Mouse (Mus musculus): ENCODE results near the gene Amer3. TPM values are rescaled to one million over a fixed set of nuclear protein-coding genes. Genes with fewer than 3 reads are reported as not detected.
"Not testable (repeated sequence)": the region's sequence is repeated elsewhere in the genome, so short reads cannot be mapped to it uniquely, and the experiment has no call there.

Amer3 gene
- total RNA-seq (2021): not detected
- long read RNA-seq, experiment 1: 0 reads
- long read RNA-seq, experiment 2: 0 reads

DNA sequence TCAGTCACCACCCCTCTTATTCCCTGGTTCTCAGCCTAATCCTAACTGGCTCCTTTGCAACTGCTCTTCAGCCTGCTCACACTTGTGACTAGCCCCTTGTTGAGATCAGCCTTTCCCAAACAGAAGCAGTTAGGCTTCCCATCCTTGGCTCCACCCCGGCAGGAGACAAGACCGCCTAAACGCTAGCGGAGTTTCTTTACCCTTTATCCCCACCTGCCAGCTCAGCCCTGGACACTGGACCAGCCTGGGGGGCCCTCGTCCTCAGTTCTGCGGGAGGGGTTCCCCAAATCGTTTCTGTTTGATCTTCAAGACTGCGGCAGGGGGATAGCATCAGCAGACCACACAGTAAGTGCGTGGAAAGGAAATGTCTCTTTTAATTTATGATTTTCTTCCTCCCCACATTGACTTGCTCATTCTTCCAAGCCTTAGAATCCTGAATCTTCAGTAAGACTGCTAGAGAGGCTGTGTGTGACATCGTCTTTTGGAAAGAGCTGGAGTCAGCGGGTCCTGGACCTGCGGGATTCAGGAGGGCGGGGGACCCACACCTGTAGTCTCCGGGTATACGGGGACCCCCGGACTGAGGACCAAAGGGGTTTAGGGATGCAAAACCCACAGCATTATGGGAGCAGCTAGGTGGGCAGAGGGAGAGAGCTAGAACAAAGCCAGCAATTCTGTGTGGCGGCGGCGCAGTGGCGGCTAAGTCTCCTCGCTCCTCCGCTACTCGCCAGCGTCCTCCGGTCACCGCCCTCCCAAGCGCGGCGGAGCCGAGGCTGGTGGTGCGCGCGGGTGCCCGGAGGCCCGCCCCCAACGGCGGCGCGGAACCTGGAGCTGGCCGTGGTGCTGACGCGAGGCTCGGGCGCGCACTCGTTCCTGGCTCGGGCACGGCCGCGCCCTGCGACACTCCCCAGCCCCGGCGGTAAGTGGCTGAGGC lies at the start of gene Amer3:
Amer3 (plus strand) TSS at position 807 of the 931 bp plus-strand sequence.
- intact Hi-C loops (cut with DNase I): no loop called here
- no peak for DNase-seq

DNA sequence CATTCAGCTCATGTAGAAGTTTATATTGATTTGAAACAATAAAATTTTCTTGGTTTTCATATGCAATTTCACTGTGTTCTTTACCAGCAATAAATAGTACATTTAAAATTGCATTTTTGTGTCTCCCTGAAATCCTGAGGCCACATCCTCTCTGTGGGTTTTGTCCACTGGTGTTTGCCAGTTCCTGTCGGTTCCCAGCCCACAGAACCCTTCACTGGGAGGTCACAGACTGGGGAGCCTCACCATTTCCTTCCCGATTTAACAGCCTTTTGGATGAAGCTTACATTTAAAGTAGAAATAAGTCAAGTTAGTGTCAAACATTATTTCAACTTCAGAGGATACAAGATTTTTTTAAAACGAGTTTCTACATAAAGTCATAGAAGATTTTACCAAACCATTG lies 44.9 kb upstream of the Amer3 start:
- intact Hi-C loops (cut with DNase I); DNase-seq: not testable (repeated sequence)

DNA sequence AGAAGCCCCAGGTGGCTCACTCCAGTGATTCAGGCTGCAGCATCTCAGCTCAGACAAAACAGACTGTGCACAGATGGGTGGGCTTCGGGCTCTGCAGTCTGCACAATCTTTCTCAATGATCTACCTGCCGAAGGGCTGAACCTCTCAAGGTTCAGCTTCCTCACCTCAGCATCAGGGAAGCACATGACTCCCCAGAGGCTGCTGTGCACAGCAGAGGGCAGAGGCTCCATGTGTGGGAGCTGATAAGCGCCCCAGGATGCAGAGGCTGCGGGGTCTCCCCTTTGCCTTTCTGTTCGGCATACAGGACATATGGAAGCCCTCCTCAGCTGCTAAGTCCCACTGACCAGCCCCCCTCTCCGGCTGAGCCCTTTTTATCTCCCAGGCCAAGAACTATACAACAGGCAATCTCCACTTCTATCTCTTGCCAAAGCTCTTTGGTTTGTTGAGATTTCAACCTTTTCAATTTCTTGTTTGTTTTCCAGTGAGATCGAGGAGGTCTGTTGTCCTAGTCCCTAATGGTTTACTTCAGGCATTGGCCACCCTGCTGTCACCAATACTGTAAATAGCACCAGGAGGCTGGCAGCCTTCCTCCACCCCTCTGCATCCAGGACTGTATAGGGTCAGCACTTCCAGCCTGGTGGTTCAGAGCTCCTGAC lies 44.3 kb upstream of the Amer3 start, which contains the start of gene Cfc1:
Cfc1 (plus strand) TSS at position 606 of the 656 bp plus-strand sequence.
- intact Hi-C loops (cut with DNase I): not testable (repeated sequence)

DNA sequence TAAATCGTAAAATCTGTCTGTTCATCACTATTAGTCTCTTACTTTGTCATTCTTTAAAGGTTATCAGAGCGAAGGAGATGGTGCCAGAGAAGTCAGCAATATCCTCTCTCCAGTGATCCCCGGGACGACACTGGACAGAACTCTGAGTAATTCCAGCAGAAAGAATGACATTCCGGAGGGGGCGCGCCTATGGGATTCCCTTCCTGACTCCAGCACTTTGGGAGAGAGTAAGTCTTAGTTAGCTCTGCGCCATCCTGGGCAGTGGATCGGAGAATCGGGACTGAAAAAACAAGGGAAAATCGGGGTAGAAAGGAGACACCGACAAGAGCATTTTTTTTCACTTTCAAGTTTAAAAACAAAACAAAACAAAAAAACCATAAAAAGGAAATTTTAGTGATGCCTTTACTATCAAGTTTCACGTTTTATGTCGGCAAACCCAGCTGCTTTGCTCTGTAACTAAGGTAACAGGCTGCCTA lies 43.1 kb upstream of the Amer3 start:
- no peak for DNase-seq
- intact Hi-C loops (cut with DNase I): no loop called here

More for the DNA sequence above, 44.3 kb upstream of the Amer3 start, which contains the start of gene Cfc1:
- not testable (repeated sequence) for DNase-seq

DNA sequence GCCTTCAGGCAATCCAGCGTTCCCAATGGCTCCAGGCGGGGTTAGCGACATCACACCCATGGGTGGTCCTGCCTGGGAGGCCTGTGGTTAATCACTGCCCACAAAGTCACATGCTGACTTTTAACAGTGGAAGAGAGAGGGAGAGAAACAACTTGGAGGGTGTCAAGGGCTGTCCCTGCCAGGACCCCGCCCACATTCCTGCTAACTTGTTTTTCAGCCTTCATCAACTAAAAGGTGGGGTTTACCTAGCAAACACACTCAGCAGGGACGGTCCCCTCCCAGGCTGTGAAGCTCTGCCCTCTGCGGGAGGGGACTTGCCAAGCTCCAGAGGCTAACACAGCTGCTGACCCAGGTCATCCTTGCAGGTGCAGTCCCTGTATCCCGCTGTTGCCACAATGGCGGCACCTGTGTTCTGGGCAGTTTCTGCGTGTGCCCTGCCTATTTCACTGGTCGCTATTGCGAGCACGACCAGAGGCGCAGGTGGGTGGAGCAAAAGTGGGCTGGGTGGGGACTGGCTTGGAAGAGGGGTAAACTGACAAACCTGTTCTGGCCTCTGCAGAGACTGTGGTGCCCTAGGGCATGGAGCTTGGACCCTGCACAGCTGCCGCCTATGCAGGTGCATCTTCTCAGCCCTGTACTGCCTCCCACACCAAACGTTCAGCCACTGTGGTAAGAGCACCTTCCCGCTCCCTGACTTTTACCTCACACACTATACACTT lies 42.5 kb upstream of the Amer3 start:
- intact Hi-C loops (cut with DNase I): no loop called here
- DNase-seq: no peak

DNA sequence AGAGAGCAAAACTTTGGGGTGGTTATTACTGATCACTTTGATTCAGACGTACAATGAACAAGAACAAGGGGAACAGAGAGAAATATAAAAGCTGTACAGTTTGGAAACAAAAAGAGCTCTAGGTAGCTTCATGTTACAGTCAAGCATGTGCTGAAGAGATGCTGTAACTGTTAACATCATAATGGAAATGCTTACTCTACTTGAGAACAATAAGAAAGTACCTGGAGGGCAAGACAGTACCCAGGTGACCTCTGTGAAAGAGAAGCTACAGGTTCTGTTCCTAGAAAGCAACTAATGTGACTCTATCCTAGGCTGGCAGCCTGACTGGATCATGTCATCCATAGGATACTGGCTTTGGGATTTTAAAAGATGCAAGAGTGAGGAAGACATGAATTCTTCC lies 32.4 kb upstream of the Amer3 start:
- intact Hi-C loops (cut with DNase I): no loop called here
- DNase-seq: no peak

DNA sequence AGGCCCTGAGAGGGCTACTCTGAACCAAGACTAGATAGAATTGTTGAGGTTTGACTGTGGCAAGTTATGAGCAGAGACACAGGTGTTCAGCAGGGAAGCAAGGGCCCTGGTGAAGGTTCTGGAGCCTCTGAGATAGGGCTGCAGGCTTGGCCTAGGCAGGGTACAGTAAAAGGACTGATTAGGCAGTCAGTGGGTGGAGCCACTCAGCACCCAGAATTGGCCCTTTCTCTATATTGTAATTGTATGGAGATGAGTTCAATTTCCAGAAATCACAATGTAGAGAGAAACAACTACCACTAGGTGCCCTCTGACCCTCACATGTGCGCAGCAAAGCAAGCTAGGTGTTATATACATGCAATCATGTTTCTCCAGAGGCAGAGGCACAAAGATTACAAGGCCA lies 25.8 kb upstream of the Amer3 start:
- no peak for DNase-seq
- intact Hi-C loops (cut with DNase I): no loop called here

DNA sequence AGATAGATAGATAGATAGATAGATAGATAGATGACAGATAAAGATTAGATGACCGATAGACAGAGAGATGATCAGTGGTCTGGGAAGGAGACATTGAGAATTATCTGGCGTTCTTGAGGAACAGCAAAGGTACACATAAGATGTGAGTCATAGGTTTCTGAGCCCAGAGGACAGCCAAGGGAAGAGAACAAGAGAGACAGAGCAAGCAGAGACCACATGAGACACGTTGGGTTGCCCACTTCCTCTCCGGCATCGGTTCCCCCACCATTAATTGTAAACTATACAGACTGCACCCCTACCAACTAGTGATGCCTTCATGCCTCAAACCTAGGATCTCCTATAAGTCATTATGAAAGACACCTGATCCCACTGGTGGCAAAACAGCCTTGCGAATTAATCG lies 25.2 kb upstream of the Amer3 start:
- no peak for DNase-seq
- intact Hi-C loops (cut with DNase I): no loop called here

DNA sequence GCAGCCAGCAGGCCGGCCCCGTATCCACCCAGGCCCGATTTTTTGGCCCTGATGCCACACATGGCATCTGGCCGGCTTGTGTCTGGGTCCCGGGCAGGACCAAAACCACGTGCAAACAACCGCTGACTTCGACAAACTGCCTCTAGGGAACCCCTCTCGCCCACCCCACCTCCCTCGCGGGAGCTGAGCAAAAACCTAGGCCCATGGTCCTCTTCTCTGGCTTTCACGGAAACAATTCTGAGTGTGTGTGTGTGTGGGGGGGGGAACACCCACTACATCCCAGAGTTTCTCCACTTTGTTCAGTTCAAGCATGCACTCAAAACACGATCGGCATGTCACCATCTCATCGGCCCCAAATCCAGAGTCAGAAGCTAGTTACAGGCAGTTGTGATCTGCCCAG lies 18.6 kb upstream of the Amer3 start, which contains the start of gene Prss40:
Prss40 (minus strand) TSS at position 101 of the 400 bp plus-strand sequence.
- intact Hi-C loops (cut with DNase I): no loop called here
- DNase-seq: no peak

DNA sequence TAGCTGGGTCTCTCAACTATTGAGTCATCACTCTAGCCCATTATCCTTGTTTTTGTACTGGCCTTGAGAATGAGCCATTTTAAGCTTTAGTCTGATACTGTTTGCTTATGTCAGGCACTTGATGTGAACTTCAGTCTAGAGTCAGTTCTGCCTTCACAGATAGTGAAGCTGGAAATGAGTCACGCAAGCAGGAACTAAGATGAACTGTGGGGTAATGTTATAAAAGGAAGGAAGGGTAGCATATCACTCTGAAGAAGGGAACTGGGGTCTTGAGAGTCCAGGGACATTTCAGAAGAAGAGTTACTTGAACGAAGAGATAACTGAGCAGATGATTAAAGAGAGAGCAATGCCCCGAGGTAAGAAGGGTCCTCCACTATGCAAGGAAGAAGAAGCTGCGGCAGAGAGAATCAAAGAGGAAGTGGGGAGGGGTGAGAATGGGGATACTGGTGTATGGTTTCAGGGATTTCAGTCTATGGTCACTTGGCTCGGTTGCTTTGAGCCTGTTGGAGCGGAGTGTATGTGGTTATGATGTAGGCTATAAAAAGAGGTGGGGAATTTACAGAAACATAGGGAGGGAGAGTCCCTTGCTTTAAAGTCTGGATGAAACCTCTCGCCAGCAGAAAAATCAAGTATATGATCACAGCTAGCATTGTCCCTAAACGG lies 14.9 kb upstream of the Amer3 start:
- DNase-seq: no peak
- intact Hi-C loops (cut with DNase I): no loop called here

DNA sequence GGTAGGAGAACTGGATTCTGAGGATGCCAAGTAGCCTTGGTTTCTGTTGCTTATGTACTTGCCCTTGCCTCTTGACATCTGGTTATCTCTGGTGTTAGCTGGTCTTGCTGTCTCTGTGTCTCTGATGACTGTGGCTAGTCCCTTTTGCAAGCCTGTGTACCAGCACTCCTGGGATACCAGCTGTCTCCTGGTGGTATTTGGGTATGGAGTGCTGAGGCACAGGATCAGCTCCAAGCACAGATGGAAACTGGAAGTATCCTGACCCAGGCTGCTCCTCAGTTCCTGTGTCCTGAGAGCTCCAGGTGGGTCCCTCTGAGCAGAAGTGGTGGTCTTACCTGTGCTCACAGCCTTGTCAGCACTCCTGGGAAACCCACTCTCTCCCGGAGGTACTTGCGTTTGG lies 11.3 kb upstream of the Amer3 start:
- DNase-seq: no peak
- intact Hi-C loops (cut with DNase I): no loop called here

DNA sequence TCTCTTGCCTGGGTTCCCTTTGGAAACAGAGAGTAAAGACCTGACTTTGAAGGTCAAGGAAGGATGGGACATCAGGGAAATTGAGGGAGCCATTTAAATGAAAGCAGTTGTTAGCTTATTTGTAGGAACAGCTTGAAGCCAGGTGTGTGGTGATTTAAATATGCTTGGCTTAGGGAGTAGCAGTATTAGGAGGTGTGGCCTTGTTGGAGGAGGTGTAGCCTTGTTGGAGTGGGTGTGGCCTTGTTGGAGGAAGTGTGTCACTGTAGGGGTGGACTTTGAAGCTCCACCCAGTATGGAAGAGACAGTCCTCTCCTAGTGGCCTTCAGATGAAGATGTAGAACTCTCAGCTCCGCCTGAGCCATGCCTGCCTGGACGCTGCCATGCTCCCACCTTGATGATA lies 9.6 kb upstream of the Amer3 start:
- DNase-seq: no peak
- intact Hi-C loops (cut with DNase I): no loop called here

DNA sequence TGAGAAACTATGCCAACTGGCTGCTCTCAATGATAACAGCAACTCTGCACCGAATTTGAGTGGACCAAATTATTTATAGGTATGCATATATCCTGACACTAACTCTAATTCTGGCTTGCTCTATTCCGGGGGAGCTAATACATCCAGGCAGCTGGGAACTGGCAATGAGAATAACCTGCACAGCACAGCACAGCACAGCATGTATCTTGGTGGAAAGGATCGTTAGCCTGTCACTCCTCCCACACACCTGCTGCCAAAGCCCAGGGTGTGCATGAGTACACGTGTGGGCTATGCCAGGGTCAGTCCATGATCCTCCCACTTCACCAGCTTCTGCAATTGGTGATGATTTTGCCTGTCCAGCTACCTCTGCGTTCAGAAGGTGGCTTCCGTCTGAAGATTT lies 8.0 kb upstream of the Amer3 start:
- DNase-seq: no peak
- intact Hi-C loops (cut with DNase I): no loop called here

DNA sequence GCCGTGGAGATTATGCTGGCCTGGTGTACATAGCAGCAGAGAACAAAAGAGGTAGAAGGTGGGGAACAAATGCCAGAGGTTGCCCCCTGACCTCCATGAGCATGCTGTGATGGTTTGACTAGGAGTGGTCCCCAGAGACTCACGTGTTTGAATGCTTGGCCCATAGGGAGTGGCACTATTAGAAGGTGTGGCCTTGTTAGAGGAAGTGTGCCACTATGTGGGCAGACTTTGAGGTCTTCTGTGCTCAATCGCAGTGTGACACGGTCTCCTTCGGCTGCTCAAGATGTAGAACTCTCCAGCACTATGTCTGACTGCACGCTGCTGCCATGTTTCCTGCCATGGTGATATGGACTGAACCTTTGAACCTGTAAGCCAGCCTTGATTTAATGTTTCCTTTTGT lies 6.2 kb upstream of the Amer3 start:
- no peak for DNase-seq
- intact Hi-C loops (cut with DNase I): no loop called here

DNA sequence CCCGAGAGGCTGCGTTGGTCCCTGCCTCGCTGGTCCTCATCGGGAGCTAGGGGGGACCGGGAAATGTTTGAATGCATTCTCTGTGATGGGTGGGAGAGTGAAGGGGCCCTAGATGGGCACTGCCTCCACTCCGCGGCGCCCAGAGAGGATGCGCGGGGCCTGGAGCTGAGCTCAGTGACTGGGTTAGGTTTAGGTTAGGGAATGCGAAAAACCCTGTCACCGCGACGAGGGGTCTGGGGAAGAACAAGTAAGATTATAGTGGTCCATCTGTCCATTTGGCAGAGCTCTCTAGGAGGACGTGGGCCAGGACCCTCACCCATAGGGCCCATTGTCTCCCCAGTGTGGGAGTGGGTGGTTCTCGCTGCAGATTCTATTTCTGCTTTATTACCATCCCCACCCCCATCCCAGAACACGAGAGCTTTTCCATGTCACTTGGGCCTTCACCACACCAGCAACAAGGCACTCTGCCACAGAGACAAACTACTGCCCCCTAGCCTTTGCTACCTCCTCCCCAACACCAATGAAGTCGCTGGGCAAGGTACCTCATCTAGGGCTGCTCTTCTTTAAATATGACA lies 412 bp downstream of the Amer3 start:
- intact Hi-C loops (cut with DNase I): no loop called here

DNA sequence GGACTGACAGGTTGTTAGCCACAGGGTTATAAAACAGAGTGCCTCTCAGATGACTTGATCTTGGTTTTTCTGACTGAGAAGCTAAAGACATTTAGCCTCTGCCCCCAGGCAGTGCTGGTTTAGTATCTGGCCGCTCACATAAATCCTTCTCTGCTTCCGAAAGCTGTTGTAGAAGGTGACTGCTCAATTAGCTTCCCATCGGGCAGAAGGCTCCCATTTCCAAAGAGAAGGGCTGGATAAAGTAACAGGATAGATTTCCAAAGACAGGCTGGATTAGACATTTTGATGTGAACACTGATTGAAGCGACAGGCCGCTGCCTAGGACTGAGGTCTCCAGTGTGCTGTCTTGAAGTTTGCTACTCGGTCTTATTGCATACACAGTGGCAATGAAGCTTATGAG lies 2.8 kb downstream of the Amer3 start:
- intact Hi-C loops (cut with DNase I): no loop called here
- DNase-seq: no peak

More for the DNA sequence above, 412 bp downstream of the Amer3 start:
- no peak for DNase-seq

DNA sequence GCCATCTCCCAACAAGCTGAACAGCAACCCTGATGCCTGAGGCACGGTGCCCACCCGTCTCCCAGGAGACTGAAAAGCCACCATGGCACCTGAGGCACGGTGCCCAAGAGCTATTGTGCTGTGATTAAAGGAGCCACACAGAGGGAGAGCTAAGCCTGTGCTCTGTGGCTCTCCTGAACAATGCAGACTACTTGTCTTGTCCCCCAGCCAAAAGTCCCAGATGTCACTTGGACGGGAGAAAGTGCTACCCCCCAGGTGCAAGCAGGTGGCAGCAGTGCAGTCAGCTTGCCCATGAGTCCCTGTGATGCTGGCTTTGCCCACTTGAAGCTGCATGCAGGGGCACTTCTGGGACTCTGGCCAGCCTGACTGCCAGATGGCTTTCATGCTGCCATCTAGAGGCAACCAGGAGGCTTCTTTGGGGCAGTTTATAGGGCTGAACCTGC lies 4.4 kb downstream of the Amer3 start:
- intact Hi-C loops (cut with DNase I): no loop called here
- DNase-seq: no peak

DNA sequence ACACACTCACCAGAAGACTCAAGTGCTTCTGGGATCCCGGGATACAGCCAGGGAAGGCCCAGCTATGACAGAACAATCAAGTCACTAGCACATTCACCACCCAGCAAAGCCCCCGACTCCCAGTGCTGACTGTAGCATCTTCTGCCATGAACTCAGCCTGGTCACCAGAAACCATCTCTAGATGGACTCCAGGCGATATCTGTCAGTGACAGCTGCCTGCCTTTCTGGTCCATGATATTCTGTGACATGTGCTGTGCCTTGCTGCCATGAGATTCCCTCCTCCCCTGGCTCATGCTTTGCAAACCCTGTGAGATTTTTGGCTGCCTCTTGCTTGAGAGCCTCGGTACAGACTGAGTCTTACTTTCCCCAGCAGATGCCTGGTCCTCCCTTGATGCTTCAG lies 5.3 kb downstream of the Amer3 start:
- intact Hi-C loops (cut with DNase I): no loop called here
- no peak for DNase-seq

DNA sequence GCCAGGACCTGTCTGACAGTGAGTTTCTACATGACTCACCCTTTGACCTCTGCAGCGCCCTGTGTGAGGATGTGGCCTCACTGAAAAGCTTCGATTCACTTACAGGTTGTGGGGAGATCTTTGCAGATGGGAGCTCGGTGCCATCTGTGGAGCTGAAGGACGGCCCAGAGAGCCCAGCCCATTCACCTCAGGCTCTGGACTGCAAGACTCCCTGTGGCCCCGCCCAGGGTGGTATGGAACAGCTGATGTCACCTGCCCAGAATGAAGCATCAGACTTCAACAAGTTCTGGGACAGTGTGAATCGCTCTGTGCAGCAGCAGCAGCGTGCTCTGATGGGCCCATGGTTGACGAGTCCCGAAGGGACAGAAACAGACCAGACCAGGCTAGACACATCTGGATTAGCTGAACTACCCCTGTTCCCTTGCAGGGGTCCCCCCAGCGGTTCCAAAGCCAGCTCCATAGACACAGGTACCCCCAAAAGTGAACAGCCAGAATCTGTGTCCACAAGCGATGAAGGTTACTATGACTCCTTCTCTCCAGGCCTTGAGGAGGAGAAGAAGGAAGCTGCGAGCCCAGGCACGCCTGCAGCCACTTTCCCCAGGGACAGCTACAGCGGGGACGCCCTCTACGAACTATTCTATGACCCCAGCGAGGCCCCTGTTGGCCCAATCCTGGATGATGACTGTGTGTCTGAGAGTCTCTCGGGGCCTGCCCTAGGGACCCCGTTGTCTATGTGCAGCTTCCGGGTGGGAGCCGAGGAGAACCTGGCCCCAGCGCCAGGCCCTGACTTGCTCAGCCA lies 8.0 kb downstream of the Amer3 start:
- DNase-seq: no peak
- intact Hi-C loops (cut with DNase I): no loop called here

Data from gastrocnemius, postnatal 36 days (tissue).